Mouse (Mus musculus) large intestine, adult 2 months (tissue): ENCODE data around the gene Ak5. TPM values are rescaled to one million over a fixed set of nuclear protein-coding genes. Genes with fewer than 3 reads are reported as not detected.
"Not testable (repeated sequence)": the region's sequence is repeated elsewhere in the genome, so short reads cannot be mapped to it uniquely, and the experiment has no call there.

Source experiments
- DNase-seq: peaks from one replicate; pipeline ENCODE4 v3.0.0-alpha.2; 2012; ENCODE audit warnings: low read depth, low spot score
- WGBS: fragments of 180-500 bp; shearing (Covaris S2); methylation state at CpG from one replicate; pipeline ENCODE4 v1.1.7; 2018; 5-methylcytosine and 5-hydroxymethylcytosine counted together
- polyA plus RNA-seq: library from polyadenylated mRNA; depleted of rRNA; stranded (reverse); fragments of >200 nt; gene quantifications from 2 replicates; pipeline ENCODE4 v1.2.3, GENCODE M21; 2012

The Ak5 gene
- polyA plus RNA-seq, 1 experiment = not detected

DNA sequence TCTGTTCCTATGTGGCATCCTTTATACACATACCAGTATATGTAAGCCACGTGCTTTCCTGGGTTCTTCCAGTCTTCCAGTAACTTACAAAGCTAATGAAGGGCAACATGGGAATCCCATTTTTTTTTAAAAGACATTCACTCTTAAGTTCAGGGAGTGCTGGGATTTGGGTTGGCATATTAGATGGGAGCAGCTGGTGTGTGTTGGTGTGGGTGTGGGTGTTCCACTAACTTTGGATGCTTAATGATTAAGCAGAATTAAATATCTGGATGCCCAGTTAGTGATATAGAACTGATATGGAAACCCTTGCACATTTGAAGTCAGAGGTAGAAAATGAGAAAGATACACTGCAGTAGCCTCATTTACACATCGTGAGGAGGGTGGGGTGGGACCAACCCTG, 16.2 kb downstream of the Ak5 start:
- DNase-seq = no peak
- 79% methylated on average over 2 of the region's 2 CpGs for WGBS

DNA sequence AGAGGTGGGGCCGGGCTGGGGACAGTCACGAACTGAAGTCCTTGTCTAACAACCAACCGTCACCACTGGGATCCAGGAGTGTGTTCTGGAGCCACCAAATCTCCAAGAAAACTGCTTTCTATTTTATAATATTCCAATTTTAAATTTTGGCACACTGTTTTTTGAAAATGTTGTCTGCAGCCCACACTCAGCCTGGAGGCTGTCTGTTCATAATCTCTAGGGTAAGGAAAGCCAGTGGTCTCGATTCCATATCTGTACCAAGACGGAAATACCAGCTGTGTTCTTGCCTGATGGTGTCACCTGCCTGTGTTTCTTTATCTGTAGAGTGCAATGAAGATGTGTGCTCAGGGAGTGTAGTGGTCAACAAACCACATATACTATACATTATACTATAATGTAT, 23.6 kb downstream of the Ak5 start:
- WGBS = 86% methylated on average over 5 of the region's 5 CpGs
- DNase-seq = no peak

DNA sequence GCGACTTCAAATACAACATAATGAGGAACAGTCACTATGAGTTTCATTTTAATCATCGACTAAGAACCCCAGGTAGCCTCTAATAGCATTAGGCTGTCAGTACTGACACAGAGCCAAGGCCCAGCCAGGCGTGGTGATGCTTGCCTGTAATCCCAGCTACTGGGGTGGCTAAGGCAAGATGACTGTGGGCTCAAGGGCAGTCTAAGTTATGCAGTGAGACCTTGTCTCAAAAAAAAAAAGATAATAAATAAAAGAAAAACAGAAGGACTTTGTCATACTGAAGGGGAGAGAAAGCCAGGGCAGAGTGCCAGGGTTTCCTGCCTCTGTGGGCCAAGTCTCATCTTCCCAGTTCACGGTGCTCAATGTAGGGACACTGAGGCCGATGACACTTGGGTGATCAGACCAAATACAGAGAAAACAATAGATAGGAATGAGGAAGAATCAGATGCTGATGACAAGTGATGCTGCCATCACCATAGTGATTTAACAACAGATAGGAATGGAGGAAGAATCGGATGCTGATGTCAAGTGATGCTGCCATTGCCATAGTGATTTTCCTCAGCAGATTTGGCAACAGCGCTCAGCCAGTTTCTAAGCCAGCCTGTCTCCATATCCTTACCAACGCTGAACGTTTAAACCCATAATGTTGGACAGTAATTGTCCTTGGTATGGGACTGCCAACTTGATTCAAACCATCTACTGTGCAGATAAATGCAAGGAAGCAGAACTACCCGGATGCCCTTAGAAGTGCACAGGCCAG, 42.9 kb downstream of the Ak5 start:
- WGBS = 83% methylated on average over 10 of the region's 10 CpGs
- DNase-seq = no peak

DNA sequence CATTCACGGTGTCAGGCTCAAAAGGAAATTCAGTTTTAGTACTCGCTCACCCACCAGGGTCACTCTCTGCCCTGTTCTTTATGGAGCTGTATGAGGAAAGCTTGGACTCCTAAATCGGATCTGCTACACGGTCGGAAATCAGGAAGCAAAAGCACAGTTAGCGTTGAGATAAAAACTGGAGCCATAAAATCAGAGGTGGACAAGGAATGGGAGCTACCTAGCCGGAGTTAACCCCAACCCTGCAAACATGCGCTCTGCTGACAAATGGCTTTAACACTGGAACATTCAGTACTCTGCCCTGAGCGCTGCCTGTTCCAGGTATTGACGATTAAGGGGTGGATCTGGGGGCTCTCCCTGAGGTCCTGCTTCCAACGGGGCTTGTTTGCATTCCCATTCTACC, 47.6 kb downstream of the Ak5 start:
- no peak for DNase-seq
- WGBS = 37% methylated on average over 11 of the region's 11 CpGs

DNA sequence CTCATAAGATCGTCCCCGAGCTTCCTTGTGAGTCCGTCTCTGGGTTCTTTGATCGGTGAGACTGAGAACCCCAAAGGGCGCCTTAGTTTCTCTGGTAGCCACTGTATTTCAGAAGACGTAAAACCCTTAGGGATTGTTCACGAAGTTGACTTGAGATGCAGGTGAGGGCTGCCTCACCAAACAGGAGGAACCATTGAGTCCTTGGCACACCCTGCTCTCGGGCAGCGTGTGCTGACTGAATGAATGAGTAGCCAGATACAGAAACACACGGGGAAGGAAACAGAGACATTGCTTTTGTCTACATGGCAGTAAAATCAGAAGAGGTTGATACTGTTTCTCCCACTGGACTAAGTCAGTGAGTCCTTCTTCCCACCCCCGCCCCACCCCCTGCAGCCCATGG, 48.1 kb downstream of the Ak5 start:
- 56% methylated on average over 11 of the region's 11 CpGs for WGBS
- no peak for DNase-seq

DNA sequence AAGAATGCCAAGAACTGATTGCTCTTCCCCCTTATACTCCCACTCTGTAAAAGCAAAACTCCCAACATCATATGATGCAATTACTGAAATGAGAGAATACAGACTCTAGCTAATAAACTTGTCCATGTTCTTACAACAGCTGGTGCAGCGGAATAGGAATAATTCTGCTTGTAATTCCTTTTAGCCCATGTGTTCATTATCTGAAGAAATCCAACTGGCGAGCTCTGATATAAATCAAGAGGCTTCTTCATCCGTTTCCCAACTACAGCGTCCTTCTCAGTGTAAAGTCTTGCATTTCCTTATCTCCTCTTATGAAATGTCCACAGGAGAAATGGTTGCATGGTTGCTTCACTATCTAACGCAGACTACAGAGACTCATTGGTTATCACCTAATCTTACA, 59.1 kb downstream of the Ak5 start:
- 79% methylated on average over 5 of the region's 5 CpGs for WGBS
- DNase-seq = no peak

DNA sequence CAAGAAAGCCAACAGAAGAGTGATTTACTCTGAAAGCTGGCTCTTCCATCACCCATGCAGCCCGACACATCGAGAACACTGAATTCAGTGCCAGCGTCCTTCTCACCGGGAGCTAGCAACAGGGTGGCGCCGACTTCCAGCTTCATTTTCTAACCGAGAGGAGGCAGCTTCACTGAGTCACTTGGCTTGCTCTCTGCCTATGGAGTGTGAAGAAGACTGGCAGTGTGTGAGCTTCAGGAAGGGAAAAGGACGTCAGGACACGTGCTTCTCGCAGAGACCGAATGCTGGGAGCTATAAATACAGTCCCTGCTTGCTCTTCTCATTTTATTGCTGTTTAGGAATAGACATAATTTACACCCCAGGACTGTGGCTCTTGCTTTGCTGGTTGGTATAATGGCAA, 62.3 kb downstream of the Ak5 start:
- no peak for DNase-seq
- WGBS = 39% methylated on average over 11 of the region's 11 CpGs

DNA sequence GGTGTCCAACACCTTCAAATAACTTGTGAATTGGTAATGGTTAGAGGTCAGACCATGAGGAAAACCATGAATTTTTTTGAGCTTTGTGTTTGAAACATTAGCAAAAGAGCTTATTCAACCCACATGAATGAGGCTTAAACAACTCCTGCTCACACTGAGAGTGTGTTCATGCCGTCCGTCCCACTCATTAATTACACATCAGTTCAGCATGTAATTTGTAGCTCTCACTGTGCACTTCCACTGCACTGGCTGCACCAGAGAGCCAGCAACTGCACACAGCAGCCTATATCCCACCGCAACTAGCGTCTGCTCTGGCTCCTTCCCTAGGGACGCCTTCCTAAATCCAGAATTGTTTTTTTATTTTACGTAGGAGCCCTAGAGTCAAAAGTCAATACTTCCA, 68.5 kb downstream of the Ak5 start:
- 83% methylated on average over 6 of the region's 6 CpGs for WGBS
- no peak for DNase-seq

DNA sequence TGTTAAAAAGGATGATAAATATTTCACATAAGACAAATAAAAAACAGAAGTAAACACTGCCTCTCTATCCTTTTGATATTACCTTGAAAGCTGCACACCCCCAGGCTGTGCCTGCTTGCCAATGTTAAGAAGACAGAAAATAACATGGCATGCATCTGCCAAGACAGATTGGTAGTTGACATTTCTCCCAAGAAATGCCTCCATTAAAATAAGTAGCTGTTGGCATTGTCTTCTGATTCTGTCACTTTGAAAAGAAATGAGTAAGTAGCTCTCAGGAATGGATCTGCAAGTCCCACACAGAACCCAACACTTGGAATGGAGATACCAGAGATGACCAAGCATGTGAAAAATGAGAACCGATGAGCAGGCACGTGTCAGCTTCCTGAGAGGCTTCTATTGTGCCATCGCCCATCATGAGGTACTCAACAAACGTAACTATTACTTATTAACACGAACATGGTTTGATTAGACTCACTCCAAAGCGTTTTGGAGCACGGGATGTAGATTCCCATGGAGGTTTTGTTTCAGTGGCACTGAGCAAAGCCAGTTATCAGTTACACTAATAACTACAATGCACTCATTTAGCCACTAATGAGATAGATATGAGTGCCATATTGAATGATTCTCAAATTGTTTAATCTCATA, 71.6 kb downstream of the Ak5 start:
- 78% methylated on average over 7 of the region's 7 CpGs for WGBS

DNA sequence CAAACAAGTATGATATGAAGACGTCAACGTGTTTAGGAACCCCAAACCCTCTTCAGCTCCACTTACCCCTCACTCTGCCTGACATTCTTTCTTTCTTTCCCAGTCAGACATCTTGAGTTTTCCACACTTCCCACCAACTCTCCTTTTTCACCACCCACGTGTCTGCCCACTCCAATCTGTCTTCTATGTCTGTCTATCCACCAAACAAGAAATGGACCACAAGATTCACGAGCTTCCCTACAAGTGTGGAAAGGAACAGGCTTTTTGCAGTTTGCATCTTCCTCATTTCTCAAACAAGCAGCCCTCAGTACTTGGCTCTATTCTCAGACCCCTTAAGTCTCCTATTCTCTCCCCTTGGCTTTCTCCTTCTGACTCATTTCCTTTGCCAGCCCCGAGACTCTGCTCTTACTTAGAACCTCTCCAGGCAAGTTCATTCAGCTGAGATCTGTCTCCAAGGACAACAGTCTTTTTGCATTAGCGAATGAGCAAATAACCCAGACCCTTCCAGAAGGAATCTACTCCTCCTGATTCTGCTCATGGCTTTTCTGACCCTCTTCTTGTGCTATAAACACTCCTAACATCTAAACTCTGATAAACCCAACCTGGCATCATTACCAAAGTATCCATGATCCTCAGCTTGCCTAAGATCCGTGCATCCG, 75.3 kb downstream of the Ak5 start:
- no peak for DNase-seq
- 47% methylated on average over 8 of the region's 8 CpGs for WGBS

More for the DNA sequence above, 71.6 kb downstream of the Ak5 start:
- no peak for DNase-seq

DNA sequence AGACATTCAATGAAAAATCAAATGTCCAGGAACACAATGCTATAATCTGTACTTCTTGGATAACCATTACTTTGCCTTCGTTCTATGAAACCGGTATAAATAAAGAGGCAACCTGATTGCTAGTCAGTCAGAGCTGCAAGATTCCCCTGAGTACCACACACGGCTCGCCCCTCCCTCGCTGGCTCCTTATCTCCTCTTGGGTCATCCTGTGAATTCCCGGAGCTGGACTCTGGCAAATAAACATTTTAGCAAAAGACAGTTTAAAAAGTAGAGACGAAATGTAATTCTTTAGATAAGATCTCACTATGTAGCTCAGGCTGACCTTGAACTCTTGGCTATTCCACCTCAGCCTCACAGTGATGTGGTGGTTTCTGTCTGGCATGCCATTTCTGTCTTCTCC, 77.7 kb downstream of the Ak5 start:
- no peak for DNase-seq
- 40% methylated on average over 7 of the region's 7 CpGs for WGBS

DNA sequence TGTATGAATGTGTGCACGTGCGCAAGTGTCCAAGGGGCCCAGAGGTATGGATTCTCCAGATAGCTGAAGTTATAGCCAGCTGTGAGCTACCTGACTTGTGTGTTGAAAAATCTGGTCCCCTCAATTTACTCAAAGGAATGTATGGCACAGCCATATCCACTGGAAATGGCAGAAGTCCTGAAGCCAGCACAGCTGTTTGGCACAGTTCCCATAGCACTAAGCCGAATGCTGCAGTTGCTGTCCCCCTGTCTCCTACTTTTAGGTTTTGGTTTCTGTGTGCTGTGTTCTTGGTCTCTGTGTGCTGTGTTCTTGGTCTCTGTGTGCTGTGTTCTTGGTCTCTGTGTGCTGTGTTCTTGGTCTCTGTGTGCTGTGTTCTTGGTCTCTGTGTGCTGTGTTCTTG, 79.1 kb downstream of the Ak5 start:
- WGBS = 76% methylated on average over 3 of the region's 3 CpGs

DNA sequence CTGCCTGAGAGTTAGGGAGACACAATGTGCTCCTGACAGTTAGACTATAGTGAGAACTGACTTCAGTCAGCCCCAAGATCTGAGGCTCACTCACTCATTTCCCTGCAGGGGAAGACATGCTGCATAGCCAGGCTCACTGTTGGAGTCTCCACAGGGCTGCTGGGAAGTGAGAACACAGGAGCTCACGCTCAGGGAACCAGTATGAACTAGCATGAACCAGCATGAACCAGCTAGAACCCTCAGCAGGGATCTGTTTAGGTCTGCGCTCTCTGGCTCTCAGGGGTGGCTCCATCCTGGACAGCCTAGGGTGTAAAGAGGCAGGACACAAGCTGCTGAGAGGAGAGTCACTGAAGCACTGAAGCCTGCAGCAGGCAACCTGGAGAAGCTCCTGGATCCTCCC, 81.2 kb downstream of the Ak5 start:
- no peak for DNase-seq
- WGBS = 79% methylated on average over 2 of the region's 2 CpGs

More for the DNA sequence above, 79.1 kb downstream of the Ak5 start:
- not testable (repeated sequence) for DNase-seq

DNA sequence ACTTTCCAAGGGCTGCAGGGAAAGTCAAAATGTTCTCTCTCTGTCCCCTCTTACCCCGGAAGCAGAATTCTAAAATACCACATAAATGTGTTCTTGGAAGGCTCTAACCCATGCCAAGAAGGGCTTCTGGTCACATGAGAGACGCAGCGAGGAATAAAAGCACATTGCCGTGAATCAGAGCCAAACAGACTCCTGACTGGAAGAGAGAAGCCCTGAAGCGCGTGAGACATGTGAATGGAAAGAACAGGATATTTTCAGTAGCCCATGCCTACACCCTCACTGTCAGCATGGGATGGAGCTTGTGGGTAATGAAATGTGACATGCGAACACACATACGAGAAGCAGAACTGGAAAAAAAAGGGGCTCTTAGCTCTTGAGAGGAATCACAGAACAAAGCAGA, 82.0 kb downstream of the Ak5 start:
- DNase-seq = no peak
- 73% methylated on average over 8 of the region's 8 CpGs for WGBS

DNA sequence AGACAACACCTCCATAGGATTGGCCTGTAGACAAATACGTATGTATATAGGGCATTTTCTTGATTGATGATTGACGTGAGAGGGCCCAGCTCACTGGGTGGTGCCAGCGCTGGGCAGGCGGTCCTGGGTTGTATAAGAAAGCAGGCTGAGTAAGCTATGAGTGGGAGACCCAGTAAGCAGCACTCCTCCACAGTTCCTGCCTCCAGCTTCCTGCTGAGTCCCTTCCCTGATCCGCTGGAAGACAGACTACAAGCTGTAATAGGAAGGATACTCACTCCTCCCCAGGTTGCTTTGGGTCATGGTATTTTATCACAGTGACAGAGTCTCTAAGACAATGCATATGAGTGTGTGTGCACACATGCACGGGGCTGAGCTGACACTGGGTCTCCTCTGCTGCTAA, 82.6 kb downstream of the Ak5 start:
- 81% methylated on average over 6 of the region's 6 CpGs for WGBS
- DNase-seq = no peak

DNA sequence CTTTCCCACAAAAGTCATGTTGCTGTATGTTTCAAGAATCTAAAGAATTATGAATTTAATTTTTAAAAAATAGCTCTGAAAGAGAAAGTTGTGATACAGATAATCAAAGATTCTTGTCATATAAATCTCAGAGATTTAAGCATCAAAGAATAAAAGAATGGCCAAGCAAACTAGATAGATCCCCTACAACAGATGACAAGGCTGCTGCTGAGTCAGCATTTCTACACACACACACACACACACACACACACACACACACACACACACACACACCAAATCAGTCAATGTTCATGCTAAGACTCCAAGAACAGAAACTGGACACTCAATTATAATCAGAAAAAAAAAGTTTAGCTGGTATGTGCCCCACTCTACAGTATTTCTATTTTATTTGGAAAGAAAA, 85.1 kb downstream of the Ak5 start:
- DNase-seq = no peak

DNA sequence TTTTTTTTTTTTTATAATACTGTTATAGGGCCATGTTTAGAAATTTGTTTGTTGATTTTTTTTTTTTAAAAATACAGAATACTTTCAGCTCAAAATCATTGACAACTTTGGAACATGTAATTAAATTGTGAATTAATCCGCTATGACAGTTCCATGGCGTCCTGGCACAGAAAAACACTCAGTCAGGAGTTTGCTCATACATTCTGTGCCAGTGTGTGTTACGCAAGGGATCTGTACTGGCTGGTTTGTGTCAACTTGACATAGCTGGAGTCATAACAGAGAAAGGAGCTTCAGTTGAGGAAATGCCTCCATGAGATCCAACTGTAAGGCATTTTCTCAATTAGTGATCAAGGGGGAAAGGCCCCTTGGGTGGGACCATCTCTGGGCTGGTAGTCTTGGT, 86.3 kb downstream of the Ak5 start:
- not testable (repeated sequence) for DNase-seq
- 79% methylated on average over 3 of the region's 3 CpGs for WGBS

DNA sequence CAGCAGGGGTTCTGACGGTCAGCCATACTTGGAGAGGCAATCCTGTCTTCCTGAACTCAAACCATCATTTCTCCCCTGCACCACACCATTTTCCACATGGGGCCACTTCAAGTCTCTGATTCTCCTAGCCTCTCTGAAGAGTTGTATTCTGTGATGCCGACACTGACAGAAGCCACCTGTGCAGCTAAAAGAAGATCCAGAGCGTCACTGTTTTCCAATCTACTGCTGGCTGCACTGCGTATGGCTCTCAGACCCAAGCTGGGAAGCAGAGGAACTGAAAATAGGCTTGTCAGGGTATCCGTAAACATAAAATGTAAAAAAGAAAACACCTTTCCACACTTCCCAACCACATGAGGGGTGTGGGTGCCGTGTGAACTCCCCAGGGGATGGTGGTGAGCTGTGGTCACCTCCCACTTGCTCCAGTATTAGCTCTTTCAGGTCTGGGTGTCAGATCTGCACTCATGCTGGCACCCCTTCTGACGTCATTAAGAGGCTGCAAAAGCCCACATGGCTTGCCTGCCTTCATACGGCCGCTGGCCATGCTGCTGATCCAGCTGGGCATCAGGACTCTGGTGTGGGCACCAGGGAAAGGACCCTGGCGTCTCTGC, 88.1 kb downstream of the Ak5 start:
- no peak for DNase-seq
- 70% methylated on average over 10 of the region's 10 CpGs for WGBS

DNA sequence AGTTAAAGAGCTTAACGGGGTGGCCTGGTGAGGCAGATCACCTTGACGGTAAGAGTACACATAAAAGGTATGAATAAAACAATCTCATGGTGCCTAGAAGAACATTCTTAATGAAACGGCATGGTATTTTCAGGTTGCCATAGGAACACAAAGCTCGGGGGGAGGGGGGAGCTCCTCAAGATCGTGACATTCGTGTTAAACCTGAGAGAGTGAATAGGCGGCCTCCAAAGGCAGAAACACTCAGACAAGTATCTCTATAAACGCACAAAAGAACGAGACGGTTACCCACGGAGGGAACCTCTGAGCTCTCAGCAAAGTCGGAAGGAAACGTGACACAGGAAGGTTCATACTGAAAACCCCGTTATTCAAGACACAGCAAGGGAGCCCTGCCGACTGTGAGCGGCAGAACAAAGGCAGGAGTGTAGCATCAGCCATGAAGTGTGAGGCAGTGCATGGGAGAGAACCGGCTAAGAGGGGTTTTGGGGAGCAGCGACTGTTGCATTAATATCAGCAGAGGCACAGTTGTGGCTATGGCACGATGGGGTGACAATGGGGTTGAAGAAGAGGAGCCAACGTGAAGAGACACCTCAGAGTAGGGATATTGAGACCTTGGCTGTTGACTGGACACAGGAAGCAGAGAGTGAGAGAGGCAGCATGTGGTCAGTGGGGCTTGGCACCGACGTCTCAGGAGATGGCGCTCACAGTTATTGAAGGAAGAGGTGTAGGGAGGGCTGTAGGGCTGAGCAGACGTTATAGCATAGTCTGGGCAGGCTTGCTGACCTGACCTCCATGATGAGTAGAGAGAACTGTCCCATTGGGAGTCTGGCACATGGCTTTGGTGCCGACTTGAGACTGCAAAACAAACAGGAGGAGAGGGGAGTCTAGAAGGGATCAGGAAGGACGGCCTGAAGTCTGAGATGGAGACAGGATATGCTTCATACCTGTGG, 89.6 kb downstream of the Ak5 start:
- 82% methylated on average over 26 of the region's 26 CpGs for WGBS
- DNase-seq = no peak

DNA sequence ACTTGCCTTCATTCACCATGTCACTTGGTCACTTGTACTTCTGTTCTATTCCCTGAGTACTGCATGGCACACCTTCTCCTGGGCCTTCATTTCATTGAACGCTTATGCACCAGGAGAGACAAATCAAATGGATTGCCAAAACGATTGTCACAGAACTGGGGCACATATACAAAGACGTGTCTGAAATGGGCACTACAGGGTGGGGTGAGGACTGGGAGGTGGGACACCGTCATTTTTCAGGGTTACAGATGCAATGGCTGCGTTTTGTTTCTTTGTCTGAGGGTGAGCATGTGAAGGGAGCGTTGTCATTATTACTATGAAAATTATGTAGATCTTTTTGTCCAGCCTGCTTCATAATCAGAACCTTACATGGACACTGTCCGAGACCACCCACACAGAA, 90.4 kb downstream of the Ak5 start:
- WGBS = 86% methylated on average over 7 of the region's 7 CpGs

More for the DNA sequence above, 90.4 kb downstream of the Ak5 start:
- no peak for DNase-seq
